Mouse (Mus musculus) cerebellum, adult 2 months (tissue): ENCODE measurements around the gene Slc35e3.

Experiments
- CTCF ChIP-seq: fragments of 200-500 bp; IDR thresholded peaks from 2 replicates; pipeline ENCODE4 v1.5.1; 2011; ENCODE audit warnings: low read depth, mild to moderate bottlenecking, control low read depth, low read length, moderate library complexity, borderline replicate concordance; ENCODE audit not compliant: insufficient read depth
- POLR2A ChIP-seq: fragments of 200-500 bp; IDR thresholded peaks from 2 replicates; pipeline ENCODE4 v1.6.1; 2011; ENCODE audit warnings: low read length, control low read depth, borderline replicate concordance; ENCODE audit not compliant: insufficient read depth

DNA sequence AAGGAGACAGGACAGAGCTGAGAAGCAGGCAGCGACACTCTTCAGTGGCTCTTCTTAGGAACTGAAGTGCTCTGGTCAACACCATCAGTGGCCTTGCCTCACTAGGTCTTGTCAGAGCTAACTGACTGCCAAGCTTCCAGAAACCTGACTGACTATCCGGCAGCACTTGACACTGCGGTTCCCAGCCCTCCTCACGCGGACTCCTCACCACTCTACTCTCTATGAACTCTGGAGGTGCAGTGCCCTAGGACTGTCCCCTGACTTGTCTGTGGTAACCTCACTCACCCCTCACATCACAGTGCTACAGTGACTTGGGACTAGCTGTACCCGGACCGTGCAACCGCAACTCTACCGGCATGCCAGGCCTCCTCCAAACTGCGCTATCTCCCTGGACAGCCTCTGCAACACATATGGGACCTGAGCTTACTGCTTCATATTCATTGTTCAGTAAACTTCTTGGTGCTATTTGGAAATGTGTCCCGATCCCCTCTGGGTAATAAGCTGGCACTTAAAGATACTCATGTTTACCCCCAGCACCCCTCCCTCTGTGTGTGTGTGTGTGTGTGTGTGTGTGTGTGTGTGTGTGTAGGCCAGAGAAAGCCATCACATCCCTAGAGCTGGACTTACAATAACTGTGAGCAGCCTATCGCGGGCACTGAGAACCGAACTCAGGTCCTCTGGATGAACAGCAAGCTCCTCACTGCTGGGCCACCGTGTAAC lies 7.1 kb downstream of the Slc35e3 start:
- TF ChIP-seq POLR2A (no peak), CTCF (no peak)
